Mouse (Mus musculus) bone marrow macrophage, adult 2 months (primary cell): ENCODE results near the gene Krtap3-2.

Experiments used
- CTCF ChIP-seq: IDR thresholded peaks from 2 replicates; pipeline ENCODE4 v1.5.1; 2012; ENCODE audit warnings: low read depth, mild to moderate bottlenecking, low read length, moderate library complexity
- POLR2A ChIP-seq: IDR thresholded peaks from 2 replicates; pipeline ENCODE4 v1.6.1; 2012; ENCODE audit warnings: mild to moderate bottlenecking, low read depth, low read length, borderline replicate concordance

GRCm38 (mm10) chr11:99562580-99562979 is 5.9 kb upstream of the Krtap3-2 start:
- TF ChIP-seq CTCF (no peak), POLR2A (no peak)
